Mouse (Mus musculus) v-Abl transformed pro-B cells (cell line): Measurements from ENCODE around the gene Cgnl1.

Experiments
- in situ Hi-C, 2 experiments: fragments of 400-800 bp; cut with MboI; formaldehyde crosslinking; loops; one replicate each; pipeline ENCODE4 v1.15.1; 2025; ENCODE audit not compliant: unreplicated experiment in 2 of 2

Gene Cgnl1

DNA sequence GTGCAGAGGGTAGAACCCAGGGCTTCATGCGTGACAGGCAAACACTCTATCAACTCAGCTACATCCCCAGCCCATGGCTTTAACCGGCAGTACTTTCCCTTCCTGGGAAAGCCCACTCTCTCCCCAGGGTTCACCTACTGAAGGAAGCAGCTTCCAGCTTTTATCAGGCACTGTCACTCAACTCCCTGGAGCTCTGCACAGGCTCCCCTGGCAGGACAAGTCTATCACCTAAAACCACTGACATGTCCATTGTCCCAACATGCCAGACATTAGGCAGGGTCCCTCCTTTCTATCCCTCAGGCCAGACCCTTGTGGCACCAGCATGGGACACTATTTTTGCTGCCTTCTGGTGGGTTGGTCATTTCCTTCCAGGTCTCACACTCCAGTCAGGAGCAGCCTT, 37.8 kb downstream of the Cgnl1 start:
- in situ Hi-C loops, result no loop called here

DNA sequence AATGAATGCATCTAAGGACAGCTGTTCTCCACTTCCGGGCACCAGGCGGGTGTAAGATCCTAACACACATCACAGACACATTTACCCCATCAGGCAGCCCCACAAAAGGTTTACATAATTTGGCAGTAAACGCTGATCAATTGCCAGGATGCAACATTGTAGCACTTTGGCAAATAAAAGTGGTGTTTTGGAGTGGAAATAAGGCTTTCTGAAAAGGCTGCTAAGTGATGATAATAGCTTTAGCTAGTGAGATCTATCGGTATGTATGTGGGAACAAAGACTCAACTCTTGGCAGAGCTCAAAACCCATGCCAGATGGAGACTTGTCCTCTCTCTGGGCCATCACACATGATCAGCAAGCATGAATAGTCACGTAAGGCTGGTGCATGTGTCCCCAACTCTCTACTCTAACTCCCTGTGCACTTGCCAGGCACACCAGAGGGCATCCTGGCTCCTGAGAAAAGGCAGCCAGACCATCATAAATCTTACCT, 42.5 kb downstream of the Cgnl1 start:
- in situ Hi-C loops, result no loop called here

DNA sequence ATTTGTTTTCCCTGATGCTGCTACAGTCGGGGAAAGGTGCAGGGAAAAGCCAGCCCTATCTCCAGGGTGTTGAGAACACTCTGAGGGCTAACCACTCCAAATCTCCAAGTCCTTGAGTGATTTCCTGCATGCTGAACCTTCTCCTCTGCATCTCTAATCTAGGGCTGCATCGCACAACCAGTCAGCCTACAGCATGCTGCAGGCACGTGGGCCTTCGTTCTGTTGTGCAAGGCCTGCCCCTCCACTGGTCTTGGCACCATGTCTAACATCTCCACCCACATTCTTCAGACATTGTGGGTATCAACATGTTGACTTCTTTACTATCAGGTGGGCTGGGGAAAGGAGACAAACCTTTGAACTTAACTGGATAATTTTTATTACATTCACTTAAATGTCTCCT, 44.2 kb downstream of the Cgnl1 start:
- in situ Hi-C loops, result no loop called here

DNA sequence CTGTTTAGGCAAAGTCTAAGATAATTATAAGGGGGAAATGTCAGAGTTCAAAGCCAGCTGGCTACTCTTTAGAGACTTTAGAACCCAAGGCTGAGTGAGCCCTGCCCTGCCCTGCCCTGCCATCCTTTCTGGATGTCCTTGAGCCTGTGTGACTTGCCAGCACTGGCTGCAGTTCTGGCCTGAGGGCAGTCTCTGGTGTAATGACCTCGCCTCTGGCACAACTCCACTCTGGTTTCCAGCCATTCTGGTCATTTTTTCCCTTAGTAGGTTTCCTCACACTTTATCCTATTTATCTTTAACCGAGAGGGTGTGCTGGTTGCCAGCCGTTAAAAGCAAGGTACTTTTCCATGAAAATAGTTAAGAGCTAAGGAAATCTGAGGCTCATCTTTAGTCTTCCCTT, 45.3 kb downstream of the Cgnl1 start:
- in situ Hi-C loops, result no loop called here

DNA sequence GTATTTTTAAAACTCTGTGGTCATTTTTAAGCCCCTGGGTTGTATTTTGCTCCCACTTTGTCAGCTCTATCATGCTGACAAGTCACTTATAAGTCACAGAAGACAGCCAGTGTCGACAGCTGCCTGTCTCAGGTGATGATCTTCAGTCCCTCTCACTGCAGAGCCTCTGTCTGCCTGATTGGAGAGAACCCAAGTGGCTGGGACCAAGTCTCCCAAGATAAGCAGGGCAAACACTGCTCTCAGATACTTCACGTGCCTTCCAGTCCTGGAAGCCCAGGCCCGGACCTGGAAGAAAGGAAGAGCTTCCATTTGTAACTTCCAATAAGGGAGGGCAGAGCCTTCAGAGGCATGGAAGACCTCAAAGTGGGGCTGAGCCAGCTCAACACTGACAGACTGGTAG, 49.0 kb downstream of the Cgnl1 start:
- in situ Hi-C loops, result no loop called here

DNA sequence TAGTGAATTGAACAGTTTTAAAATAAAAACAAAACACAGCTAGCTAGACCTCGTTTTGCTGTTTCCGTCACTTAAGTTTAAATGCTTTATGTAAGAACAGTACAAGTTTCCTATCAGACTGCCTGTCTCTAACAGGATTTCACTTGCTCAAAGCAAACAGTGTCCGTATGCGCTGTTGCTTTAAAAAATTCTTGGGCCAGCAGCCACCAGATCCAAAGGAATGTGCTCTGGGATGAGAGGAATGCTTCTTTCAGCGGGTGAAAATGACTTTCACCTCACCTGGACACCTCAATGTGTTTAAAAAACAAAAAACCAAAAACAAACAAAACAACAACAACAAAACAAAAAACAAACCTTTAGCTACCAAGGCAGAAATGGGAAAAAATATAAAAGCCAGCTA, 54.4 kb downstream of the Cgnl1 start:
- in situ Hi-C loops, result no loop called here

DNA sequence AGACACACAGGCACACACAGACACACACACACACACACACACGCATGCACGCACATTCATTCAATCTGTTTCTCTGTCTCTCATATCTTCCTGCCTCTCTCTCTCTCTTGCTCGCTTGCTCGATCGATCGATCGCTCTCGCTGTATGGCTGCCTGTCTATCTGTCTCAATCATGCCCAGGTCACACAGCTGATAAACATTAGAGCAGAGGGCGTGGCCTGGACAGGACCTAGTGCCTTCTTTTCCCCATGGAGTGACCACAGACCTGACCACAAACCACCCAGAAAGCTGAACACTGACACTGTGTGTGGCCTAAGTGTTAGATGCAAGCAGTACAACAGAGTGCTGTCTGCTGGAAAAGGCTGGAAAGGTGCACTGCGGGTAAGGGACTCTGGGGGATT, 60.6 kb downstream of the Cgnl1 start:
- in situ Hi-C loops, result no loop called here

DNA sequence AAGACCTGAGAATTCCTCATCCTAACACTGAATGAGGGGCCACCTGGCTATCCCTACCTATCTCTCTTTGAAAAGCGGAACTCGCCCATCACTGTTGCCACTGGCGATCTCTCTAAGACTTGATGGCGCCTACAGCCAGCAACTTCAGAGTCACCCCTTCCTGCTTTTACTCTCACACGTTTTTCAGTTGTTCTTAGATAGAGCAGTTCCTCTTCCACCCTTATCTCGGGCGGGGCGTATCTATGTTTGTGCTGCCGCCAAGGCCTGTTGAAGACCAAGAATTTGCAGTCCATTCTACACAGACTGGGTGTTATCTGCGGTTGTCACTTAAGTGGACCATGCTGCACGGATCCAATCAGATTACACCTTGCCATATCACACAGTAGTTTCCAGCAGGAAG, 62.2 kb downstream of the Cgnl1 start:
- in situ Hi-C loops, result no loop called here

DNA sequence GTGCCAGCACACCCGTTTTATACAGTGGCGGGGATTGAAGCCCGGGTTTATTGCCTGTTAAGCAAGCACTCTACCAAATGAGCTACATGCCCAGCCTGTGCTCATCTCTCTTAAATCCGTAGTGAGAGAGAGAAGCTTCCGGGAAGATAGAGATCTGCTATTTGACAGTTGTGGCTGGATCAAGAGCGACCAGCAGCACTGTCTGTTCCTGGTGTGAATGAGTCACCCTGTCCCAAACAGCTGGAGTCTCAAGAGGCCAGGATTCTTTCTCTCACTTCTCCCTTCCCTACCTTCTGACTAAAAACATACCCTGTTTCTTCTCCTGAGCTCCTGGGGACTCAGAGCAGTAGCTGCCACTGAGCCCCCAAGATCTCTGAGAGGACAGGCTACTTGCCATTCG, 63.4 kb downstream of the Cgnl1 start:
- in situ Hi-C loops, result no loop called here

DNA sequence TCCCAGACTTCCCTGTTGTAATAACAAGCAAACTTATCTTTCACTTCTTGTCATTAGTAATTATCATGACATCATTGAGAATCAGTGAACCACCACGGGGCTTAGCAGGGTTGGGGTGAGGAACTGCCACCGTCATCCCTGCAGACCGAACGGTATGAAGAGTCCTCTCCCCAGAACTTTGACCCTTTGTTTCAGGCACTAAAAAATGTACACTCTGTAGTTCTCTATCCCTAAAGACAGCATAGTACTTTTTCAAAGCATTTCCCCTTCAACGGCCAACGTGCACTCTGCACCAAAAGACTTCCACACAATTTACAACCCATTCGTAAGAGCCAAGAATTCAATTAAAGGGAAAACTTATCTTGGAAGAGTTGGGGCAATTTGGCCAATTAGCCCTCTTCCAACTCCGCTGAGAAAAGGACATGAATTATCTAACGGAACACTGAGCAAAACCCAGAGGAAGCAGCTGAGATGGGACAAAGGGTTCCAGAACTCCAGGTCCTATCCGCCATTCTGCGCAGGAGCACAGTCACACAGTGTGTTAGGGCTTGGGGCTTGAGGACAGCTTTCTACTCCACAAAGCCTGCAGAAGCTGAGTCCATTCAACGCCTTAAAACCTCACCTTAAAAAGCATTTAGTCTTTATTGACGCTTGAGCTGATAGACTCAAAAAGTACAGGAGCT, 66.9 kb downstream of the Cgnl1 start:
- in situ Hi-C loops, result no loop called here

DNA sequence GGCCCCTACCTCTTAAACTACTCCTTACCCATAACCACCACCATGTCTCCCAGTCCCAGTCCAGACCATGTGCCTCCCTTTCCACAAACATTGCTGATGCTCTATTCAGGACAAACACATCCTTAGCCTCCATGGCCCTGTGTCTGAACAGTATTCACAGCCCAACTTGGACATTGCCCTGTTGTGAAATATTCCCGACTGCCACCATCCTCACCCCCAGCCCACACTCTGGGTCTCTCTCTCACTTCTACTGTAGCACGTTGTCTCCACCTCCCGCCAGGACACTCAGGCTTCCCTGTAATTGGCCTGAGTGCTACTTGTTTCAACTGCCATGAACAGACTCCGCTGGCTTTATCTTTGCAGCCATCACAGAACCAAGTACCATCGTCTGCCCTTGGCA, 72.3 kb downstream of the Cgnl1 start:
- in situ Hi-C loops, result no loop called here

DNA sequence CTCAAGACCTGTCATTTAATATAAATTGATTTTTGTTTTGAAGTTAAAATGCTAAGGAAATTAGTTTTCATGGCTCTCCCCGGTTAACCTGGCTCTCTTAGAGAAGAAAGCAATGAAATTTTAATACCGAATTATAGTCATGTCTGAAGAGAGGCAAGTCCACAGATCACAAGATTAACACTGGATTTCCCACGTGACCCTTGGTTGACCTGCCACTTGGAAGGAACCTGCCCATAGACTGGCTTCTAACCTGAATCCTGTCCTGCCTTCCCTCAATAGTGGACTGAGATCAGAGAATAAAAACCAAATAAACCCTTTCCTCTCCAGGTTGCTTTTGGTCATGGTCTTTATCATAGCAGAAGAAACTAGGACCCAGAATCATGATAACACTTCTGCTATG, 73.3 kb downstream of the Cgnl1 start:
- in situ Hi-C loops, result no loop called here

DNA sequence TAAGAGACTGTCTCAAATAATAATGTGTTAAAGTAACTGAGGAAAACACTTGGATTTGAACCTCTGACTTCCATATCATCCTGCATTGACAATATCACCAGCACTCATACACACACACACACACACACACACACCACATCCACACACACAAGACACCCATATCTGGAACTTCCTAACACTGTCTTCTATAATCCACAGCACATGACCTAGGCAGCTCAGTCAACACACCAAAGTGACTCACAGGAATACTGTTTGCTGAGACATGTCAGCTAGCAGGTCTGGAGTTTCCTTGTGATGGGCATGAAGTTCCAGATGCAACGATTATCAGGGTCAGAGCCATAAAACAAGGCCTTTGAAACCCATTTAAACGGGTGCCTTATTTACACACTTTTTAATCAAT, 74.2 kb downstream of the Cgnl1 start:
- in situ Hi-C loops, result no loop called here

DNA sequence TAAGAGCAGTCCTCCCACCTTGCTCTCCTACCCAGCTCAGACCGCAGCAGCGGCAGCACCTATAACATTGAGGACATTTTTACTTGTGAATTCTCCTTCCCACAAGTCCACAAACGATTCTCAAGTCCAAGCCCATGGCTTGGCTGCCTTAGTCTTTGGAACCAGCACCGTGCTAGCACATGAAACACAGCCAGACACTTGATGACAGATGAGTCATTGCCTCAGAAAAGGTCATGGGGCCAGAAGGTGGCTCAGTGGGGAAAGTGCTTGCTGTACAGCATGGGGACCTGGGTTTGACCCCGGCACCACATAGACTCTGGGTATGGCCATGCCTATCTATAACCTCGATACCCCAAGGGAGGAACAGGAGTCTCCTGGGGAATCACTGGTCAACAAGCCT, 74.6 kb downstream of the Cgnl1 start:
- in situ Hi-C loops, result no loop called here

DNA sequence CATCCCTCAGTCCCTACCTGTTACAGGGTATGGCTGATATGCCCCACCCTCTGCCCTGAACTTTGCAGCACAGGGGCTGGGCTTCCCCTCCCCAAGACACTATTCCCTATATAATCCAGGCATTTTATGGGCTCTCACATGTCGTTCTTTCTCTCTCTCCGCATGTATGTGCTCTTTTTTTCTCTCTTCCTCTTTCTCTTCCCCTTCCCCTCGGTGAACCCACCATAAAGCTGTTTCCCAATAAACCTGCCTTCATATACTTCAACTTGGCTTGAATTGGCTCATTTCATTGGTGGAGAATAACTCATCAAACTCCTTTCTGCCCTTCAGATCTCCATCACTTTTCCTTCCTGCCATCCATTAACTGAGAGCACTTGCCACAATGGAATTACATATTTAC, 76.3 kb downstream of the Cgnl1 start:
- in situ Hi-C loops, result no loop called here

DNA sequence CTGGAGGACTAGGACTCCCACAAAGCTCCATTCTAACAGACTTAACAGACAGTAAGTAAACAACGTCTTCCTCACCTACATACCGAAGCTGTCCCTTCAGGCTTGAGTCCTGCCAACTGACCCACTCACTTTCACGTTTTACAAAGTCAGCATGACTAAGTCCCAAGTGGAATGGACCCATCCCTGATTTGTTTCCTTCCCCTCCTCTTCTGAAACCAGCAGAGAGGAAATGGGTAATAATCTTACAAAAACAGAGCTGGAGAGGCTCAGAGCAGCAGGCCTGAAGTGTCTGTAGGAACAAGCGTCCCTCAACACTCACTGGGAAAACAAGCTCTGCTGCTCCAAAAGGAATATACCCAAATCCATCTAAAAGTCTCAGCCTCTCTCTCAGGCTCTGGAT, 77.2 kb downstream of the Cgnl1 start:
- in situ Hi-C loops, result no loop called here

DNA sequence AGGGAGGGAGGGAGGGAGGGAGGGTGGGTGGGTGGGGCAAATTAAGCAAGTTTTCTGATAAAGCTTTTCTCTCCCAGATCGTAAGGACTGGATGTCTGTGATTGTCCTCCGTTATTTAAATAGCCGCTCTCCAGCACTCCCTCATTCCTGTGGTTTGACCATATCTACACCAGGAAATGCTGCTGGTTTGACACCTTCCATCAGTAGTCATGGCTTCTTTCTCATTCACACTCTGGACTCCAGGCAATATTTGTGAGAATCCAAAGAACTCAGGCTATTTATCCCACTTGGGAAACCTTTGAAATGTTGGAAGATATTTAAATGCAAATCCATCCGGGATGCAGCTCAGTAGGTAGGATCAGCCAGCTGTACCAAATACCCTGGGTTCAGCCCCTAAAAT, 77.6 kb downstream of the Cgnl1 start:
- in situ Hi-C loops, result no loop called here

DNA sequence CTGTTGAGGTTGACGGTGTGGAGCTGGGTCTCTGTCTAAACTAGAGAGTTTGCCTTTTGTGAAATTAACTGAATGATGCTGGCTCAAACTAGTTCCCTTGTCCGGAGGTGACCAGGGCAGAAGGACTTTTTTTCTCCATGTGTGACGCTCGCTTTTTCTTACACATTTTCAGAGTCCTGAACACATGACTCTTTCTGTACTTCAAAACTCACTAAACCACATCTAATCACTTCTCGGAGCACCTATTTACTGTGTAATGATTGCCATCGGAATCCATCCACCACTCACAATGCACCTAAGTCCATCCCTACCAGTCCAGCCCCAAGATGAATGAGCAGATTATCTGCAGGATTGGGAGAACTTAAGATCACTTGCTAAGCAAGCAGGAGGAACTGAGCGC, 79.2 kb downstream of the Cgnl1 start:
- in situ Hi-C loops, result no loop called here

DNA sequence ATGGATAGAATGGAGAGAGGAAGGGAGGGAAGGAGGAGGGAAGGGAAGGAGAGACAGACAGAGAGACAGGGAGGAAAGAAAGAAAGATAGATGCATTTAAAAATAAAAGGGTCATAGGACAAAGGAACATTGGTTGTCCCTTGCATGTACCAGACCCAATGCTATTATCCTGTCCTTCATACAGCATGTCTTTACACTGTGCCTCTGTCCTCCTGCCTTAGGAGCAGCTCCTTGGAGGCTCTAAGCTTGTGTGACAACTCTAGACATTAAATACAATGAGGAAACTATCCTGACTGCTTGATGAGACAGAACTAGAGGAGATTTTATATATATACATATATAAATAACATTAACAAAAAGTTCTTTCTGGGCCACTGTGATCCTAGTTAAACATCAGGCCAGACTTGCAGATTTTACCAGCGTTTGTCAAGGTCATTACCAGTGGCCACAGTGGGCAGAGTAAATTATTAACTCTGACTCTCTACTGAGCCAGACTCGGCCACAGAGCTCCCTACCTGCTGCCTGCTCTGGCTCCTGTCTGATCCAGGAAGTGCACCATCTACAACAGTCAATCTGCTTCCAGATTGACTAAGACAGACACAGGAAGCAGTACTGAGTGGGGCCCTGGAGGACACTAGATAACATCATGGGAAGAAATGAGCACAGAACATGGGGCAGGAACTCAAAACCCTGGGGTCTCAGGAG, 81.9 kb downstream of the Cgnl1 start:
- in situ Hi-C loops, result no loop called here

DNA sequence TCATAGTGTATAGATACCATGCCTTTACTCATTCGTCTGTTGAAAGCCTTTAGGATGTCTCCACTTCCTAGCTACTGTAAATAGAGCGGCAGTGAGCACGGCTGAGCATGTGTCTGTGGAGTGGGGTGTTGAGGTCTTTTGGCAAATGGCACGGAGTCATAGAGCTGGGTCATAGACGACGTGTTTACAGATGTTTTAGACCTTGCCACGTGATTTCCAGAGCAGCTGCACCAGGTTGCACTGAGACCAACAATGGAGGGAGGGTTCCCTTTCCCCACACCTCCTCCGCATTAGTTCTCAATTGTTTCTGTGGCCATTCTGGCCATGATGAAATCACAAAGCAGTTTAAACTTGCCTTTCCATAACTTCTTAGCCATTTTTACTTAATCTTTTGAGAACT, 84.9 kb downstream of the Cgnl1 start:
- in situ Hi-C loops, result no loop called here

DNA sequence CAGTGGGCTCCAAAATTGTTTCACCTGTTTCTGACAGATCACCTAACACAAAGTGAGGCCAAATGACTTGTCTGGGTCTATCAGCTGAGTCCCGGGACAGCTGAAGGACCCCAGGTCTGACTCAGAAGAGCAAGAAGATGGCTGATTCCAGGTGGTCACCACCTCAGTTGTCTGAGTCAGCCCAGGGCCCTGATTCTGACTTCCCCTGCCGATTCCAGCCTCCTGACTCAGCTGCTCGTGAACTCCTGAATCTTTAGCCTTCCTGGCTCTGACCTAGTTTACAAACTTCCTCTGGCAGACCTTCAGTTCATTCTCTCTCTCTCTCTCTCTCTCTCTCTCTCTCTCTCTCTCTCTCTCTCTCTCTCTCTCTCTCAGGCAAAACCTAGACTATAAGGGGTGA, 86.6 kb downstream of the Cgnl1 start:
- in situ Hi-C loops, result no loop called here

DNA sequence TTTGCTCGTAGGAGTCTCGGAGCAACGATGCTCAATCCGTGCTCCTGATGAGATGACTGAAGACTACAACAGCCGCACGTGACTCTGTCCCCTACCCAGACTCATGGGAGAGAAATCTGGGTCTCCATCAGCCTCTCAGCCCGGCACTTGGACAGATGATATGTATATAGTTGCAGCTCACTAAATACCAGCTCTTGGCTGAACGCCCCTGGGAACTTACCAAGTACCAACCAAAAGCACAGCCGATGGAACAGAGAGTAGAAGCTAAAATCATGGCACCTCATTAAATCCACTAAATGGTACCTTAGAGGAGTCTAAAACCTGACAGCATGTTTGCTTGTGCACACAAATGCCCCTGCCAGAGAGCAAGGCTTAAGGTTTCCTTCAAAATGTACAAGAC, 91.0 kb downstream of the Cgnl1 start:
- in situ Hi-C loops, result no loop called here
